Mouse (Mus musculus) right cerebral cortex, adult 2 months (tissue): ENCODE results near the gene Gm8126.
"Not testable (repeated sequence)": the region's sequence is repeated elsewhere in the genome, so short reads cannot be mapped to it uniquely, and the experiment has no call there.

Experiments
- DNase-seq, 2 experiments: peaks; one replicate each; pipeline ENCODE4 v3.0.0; 2021 to 2022; ENCODE audit warnings: low spot score in 2 of 2

Gene Gm8126

GRCm38 (mm10) chr14:43258349-43258748, at the start of gene Gm8126:
Gm8126 (plus strand) TSS chr14:43258649.
- DNase-seq = not testable (repeated sequence)

GRCm38 (mm10) chr14:43235204-43235603, 23.2 kb upstream of the Gm8126 start, which contains the start of gene Gm8122:
Gm8122 (minus strand) TSS chr14:43235304.
- DNase-seq = not testable (repeated sequence)

DNA sequence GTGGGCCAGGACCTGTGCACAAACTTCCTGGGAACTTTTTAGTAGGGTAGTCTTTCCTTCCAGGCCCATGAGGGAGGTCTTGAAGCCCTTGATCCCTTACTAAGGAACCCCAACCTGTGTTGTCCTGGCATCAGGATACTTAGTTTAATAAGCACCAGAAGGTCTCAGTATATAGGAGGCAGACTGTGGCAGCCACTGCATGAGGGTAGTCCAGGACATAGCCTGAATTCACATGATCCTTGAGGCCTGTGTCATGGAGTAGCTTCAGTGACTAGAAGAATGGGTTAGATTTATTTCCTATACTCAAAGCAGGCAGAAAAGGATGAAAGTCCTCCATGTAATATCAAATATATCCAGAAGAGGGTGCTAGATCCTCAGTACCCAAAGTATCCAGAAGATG, 20.7 kb upstream of the Gm8126 start:
- peak; percentile 22 to 23 for DNase-seq

GRCm38 (mm10) chr14:43249611-43250170, 8.8 kb upstream of the Gm8126 start:
- peak in 1 of 2 experiments; percentile 10 for DNase-seq

GRCm38 (mm10) chr14:43250549-43251253, 7.7 kb upstream of the Gm8126 start:
- DNase-seq = not testable (repeated sequence)

DNA sequence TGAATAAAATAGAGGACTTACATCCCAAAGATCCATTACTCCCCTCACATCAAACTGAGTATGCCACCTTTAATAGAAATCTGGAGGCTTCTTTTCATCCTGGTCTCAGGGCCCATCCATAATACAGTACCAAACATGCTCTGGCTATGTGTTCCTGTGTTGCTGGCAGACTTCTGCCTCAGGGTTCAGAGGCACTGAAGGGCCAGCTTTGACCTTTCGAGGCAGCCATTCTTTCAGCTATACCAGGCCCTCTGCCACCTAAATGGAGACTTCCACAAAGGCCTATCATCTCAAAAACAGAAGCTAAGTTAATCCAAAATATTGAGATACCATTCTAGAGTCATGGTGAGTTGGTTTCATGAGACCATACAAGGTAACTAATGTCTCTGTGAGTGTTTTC, 1.9 kb upstream of the Gm8126 start:
- DNase-seq = not testable (repeated sequence)

DNA sequence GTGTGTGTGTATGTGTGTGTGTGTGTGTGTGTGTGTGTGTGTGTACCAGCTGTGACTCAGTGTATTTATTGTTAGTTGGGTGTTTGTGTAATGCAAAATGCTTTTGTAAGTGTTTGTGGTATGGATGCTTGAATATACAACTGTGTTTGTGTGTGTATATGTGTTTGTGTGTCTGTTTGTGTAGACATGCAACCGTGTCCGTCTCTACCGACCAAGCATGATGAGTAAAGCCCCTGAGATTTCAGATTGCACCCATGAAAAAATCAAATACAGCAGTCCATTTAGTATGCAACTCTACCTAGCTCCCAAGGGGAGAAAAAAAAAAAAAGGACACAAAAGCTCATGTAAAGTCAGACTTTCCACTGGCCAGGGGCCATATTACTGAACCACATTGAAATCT, 5.0 kb downstream of the Gm8126 start:
- not testable (repeated sequence) for DNase-seq

DNA sequence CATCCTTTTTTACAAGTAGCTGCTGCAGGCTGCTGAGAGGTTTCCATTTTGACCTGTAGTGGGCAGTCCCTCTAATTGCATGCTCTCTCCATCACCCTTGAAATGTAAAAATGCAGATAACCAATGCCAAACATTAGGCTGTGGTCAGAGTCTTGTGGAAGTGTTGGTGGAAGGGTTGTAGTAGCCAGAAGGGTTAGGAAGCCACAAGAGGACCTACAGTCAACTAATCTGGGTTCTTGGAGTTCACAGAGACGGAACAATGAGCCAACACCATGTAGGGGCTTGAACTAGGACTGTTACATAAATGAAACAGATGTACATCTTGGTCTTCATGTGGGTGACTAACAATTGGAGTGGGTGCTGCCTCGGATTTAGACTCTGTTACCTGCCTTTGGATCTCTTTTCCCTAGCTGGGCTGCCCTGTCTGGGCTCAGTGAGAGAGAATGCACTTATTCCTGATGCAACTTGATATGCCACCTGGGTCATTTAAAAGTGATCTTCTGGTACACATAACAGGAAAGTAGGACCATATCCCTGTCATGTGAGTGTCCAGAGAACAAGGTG, 10.2 kb downstream of the Gm8126 start:
- peak; percentile 50 to 64 for DNase-seq

DNA sequence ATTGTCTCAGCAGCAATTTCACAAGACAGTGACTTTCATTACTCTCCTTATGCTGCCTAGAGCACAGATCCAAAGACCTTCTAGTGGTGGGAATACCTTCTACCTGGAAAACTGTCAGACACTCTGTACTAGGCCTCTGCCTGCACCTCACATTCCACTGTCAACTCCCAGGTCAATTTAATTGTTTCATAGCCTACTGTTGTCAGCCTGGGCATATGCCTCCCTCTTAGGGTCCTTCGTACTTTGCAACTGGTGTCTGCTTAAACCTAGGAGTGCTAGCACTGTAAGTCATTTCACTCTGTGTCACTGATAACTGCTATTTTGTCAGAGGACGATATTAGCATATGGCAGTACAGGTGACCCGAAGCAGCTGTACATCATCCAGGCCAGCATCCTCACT, 10.8 kb downstream of the Gm8126 start:
- DNase-seq = peak in 1 of 2 experiments; percentile 29

- not testable (repeated sequence) for DNase-seq
Observed at GRCm38 (mm10) chr14:43273161-43273560, 14.7 kb downstream of the Gm8126 start.

GRCm38 (mm10) chr14:43274986-43275511, 16.6 kb downstream of the Gm8126 start, which contains the start of gene Gm9732:
Gm9732 (plus strand) TSS chr14:43275036.
- not testable (repeated sequence) for DNase-seq

DNA sequence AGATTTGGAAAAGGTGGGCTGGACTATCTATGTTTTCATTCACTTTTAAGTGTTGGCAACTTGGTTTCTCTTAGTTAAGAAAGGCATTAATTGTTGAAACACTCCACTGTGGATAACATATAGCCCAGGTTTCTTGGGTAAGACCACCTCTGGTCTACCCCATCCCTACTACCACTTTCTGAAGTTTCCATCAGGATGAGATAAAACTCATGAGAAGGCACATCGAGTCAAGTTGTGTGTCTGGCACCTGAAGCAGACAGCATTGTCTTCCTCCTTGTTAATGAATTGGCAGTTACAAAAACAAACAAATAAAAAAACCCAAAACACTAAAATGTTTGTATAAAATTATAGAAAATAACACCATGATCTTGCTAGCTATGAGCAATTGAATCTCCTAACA, 17.3 kb downstream of the Gm8126 start:
- DNase-seq = not testable (repeated sequence)

DNA sequence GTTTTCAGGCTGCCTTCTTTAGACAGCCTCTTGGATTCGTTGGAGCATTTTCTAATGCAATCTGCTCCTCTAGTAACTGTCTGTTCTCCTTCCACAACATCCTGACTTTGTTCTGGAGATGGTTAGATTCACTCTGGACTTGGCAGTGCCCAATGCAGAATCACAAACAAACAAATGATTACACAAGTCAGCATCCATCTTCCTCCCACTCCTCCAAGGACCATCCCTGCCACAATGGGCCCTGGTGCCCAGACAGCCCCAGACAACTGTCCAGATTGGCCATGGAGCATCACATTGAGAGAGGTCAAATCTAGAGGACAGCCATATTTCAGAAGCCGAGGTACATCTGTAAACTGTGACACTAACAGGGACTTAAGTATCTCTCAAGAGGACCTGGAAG, 19.0 kb downstream of the Gm8126 start:
- DNase-seq = not testable (repeated sequence)

DNA sequence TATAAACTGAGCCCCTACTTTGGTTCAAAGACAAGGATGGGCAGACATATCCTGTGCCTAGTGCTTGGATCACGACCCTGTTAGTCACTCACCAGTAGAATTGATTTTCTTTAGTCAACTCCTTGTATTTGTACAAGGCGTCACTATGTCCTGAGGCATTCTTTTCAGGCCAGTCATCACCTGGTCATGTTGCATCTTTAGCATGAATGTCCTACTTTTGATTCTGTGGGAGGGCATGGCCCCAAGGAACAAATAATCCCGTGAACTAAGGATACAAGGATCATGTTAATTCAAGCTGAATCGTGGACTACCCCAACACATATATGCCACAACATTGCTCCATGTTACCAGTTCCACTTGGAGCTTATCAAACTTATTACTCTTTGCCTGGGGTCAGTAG, 19.7 kb downstream of the Gm8126 start:
- not testable (repeated sequence) for DNase-seq

GRCm38 (mm10) chr14:43278681-43279080, 20.2 kb downstream of the Gm8126 start:
- peak; percentile 81 to 83 for DNase-seq

DNA sequence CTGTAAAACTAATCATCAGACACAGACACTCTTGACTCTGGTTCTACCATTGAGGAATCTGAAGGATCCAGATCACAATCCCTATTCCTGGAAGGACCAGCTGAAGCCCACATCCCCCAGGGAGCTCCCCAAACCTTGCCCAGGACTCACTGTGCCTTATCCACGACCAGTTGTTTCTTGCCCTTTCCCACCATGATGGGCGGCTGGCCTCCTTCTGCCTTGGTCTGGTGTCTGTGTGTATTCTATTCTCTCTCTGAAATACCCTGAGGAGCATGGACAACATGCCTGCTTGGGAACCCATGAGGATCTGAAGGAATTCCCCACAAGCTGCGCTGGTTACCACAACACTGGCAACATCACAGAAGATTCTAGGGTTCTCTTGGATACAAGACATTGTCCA, 35.1 kb downstream of the Gm8126 start, which contains the start of gene Gm8127:
Gm8127 (minus strand) TSS at position 330 of the 400 bp plus-strand sequence.
- DNase-seq = not testable (repeated sequence)
